Mouse (Mus musculus) liver, embryonic 11.5 days (tissue): ENCODE measurements around the gene Wars. TPM values are rescaled to one million over a fixed set of nuclear protein-coding genes. Genes with fewer than 3 reads are reported as not detected.

Source experiments
- ATAC-seq: fragments of 200-750 bp; cut with Nextera tagmentation; replicated peaks from 2 replicates; pipeline ENCODE4 v1.8.0; 2017; ENCODE audit warnings: moderate number of reproducible peaks, mild to moderate bottlenecking, moderate TSS enrichment, moderate library complexity; ENCODE audit not compliant: low FRiP score
- DNase-seq: peaks from one replicate; pipeline ENCODE4 v3.0.0-alpha.2; 2017; ENCODE audit warnings: low spot score
- H3K27ac ChIP-seq: fragments of 300-500 bp; sonication (generic); 2 replicates; pipeline ENCODE4 v1.5.1; 2014; ENCODE audit warnings: mild to moderate bottlenecking, low read depth, low read length, control low read depth
- H3K27me3 ChIP-seq: fragments of 300-500 bp; sonication (generic); replicated peaks from 2 replicates; pipeline ENCODE4 v1.6.1; 2014; ENCODE audit warnings: low read length, mixed read lengths; ENCODE audit not compliant: control insufficient read depth, insufficient read depth
- H3K36me3 ChIP-seq: fragments of 300-500 bp; sonication (generic); 2 replicates; pipeline ENCODE4 v1.6.1; 2014; ENCODE audit warnings: mild to moderate bottlenecking, low read length, moderate library complexity, mixed read lengths; ENCODE audit not compliant: control insufficient read depth, insufficient read depth
- H3K4me1 ChIP-seq: fragments of 300-500 bp; sonication (generic); replicated peaks from 2 replicates; pipeline ENCODE4 v1.6.1; 2014; ENCODE audit warnings: low read length, mixed read lengths; ENCODE audit not compliant: control insufficient read depth, insufficient read depth
- H3K4me2 ChIP-seq: fragments of 300-500 bp; sonication (generic); 2 replicates; pipeline ENCODE4 v1.6.1; 2014; ENCODE audit warnings: mild to moderate bottlenecking, control low read depth, moderate library complexity
- H3K4me3 ChIP-seq: fragments of 300-500 bp; sonication (generic); 2 replicates; pipeline ENCODE4 v1.5.1; 2014; ENCODE audit warnings: low read depth, low read length, control low read depth
- H3K9ac ChIP-seq: fragments of 300-500 bp; sonication (generic); 2 replicates; pipeline ENCODE4 v1.6.1; 2014; ENCODE audit warnings: low read depth, low read length, control low read depth
- H3K9me3 ChIP-seq: fragments of 300-500 bp; sonication (generic); 2 replicates; pipeline ENCODE4 v1.6.1; 2016; ENCODE audit warnings: low read length, inconsistent platforms, mixed read lengths; ENCODE audit not compliant: control insufficient read depth
- WGBS: fragments of 180-500 bp; shearing (Covaris S2); extraction: QIAGEN DNeasy Blood & Tissue Kit; methylation state at CpG from one replicate; pipeline ENCODE4 v1.1.7; 2014; 5-methylcytosine and 5-hydroxymethylcytosine counted together
- polyA plus RNA-seq: library from polyadenylated mRNA; unstranded; fragments of >200 nt; fragmentation: Nextera tagmentation; extraction: Ambion mirVana; gene quantifications from 2 replicates; pipeline ENCODE4 v1.2.1, GENCODE M21; 2014

The Wars gene
- polyA plus RNA-seq = 90.8 and 102 TPM in 2 replicates

GRCm38 (mm10) chr12:108893715-108894431, at the start of gene Wars:
Gene Wars, minus strand, starts transcription at chr12:108894174.
- DNase-seq (peak; percentile 96), ATAC-seq (peak; percentile 100)
- Histone ChIP-seq H3K27me3 (no peaks in the 10 kb centered on the region), H3K4me1 (peaks cover 13% of the 10 kb centered on the region), H3K9me3 (no peaks in the 10 kb centered on the region), H3K4me3 (peak within 1 kb of the TSS; percentile 94), H3K9ac (peak within 1 kb of the TSS; percentile 85), H3K36me3 (no peaks in the 10 kb centered on the region; the same call in 1 of the 2 replicates), H3K4me2 (peak within 1 kb of the TSS; percentile 93), H3K27ac (peak within 1 kb of the TSS; percentile 62)
- WGBS = under 1% methylated on average over 54 of the region's 58 CpGs

- Histone ChIP-seq H3K9me3 (no peaks in the 10 kb centered on the region), H3K36me3 (no peaks in the 10 kb centered on the region), H3K4me2 (no peak overlapping the region), H3K4me3 (no peak overlapping the region), H3K27me3 (no peaks in the 10 kb centered on the region), H3K9ac (no peak overlapping the region), H3K4me1 (no peaks in the 10 kb centered on the region), H3K27ac (no peak overlapping the region)
- no peak for DNase-seq
- 82% methylated on average over 14 of the region's 14 CpGs for WGBS
- ATAC-seq = no peak
Observed at GRCm38 (mm10) chr12:108942203-108942923, 48.4 kb upstream of the Wars start.

- 67% methylated on average over 2 of the region's 2 CpGs for WGBS
- Histone ChIP-seq H3K9me3 (no peaks in the 10 kb centered on the region), H3K27ac (no peak overlapping the region), H3K4me2 (no peak overlapping the region), H3K9ac (no peak overlapping the region), H3K36me3 (no peaks in the 10 kb centered on the region), H3K4me3 (no peak overlapping the region), H3K4me1 (no peaks in the 10 kb centered on the region), H3K27me3 (no peaks in the 10 kb centered on the region)
- DNase-seq = no peak
- no peak for ATAC-seq
Observed at GRCm38 (mm10) chr12:108941282-108941681, 47.3 kb upstream of the Wars start.

GRCm38 (mm10) chr12:108940255-108940654, 46.3 kb upstream of the Wars start:
- DNase-seq = no peak
- ATAC-seq = no peak
- 52% methylated on average over 1 of the region's 1 CpGs for WGBS

GRCm38 (mm10) chr12:108939317-108939716, 45.3 kb upstream of the Wars start:
- 78% methylated on average over 9 of the region's 9 CpGs for WGBS
- no peak for ATAC-seq
- H3K4me1 ChIP-seq = no peaks in the 10 kb centered on the region
- no peak overlapping the region for H3K4me2 ChIP-seq
- H3K9me3 ChIP-seq = no peaks in the 10 kb centered on the region
- no peaks in the 10 kb centered on the region for H3K27me3 ChIP-seq
- H3K36me3 ChIP-seq = no peaks in the 10 kb centered on the region
- no peak for DNase-seq
- no peak overlapping the region for H3K9ac ChIP-seq
- H3K27ac ChIP-seq = no peak overlapping the region
- no peak overlapping the region for H3K4me3 ChIP-seq

More at GRCm38 (mm10) chr12:108940255-108940654, 46.3 kb upstream of the Wars start:
- Histone ChIP-seq H3K36me3 (no peaks in the 10 kb centered on the region), H3K4me1 (no peaks in the 10 kb centered on the region), H3K27ac (no peak overlapping the region), H3K4me2 (no peak overlapping the region), H3K9ac (no peak overlapping the region), H3K4me3 (no peak overlapping the region), H3K27me3 (no peaks in the 10 kb centered on the region), H3K9me3 (no peaks in the 10 kb centered on the region)

- Histone ChIP-seq H3K9ac (no peak overlapping the region), H3K27ac (no peak overlapping the region), H3K4me3 (no peak overlapping the region), H3K27me3 (no peaks in the 10 kb centered on the region), H3K9me3 (no peaks in the 10 kb centered on the region), H3K36me3 (no peaks in the 10 kb centered on the region), H3K4me2 (no peak overlapping the region), H3K4me1 (no peaks in the 10 kb centered on the region)
- no peak for ATAC-seq
- DNase-seq = no peak
- WGBS = 78% methylated on average over 5 of the region's 5 CpGs
Observed at GRCm38 (mm10) chr12:108938844-108939243, 44.9 kb upstream of the Wars start.

GRCm38 (mm10) chr12:108937506-108937905, 43.5 kb upstream of the Wars start:
- H3K27me3 ChIP-seq = no peaks in the 10 kb centered on the region
- ATAC-seq (no peak), DNase-seq (no peak)
- H3K36me3 ChIP-seq = no peaks in the 10 kb centered on the region
- no peak overlapping the region for H3K4me3 ChIP-seq
- no peaks in the 10 kb centered on the region for H3K9me3 ChIP-seq
- no peak overlapping the region for H3K9ac ChIP-seq
- no peak overlapping the region for H3K27ac ChIP-seq
- H3K4me1 ChIP-seq = no peaks in the 10 kb centered on the region
- no peak overlapping the region for H3K4me2 ChIP-seq
- WGBS = 62% methylated on average over 4 of the region's 4 CpGs

GRCm38 (mm10) chr12:108936834-108937233, 42.9 kb upstream of the Wars start:
- ATAC-seq (no peak), DNase-seq (no peak)
- Histone ChIP-seq H3K27ac (no peak overlapping the region), H3K36me3 (no peaks in the 10 kb centered on the region), H3K27me3 (no peaks in the 10 kb centered on the region), H3K4me1 (no peaks in the 10 kb centered on the region), H3K4me3 (no peak overlapping the region), H3K9me3 (no peaks in the 10 kb centered on the region), H3K9ac (no peak overlapping the region), H3K4me2 (no peak overlapping the region)
- WGBS = 60% methylated on average over 6 of the region's 6 CpGs
